Mouse (Mus musculus) heart, postnatal 0 days (tissue): ENCODE results near the gene Nova2.

Experiments used
- CTCF ChIP-seq: IDR thresholded peaks from 2 replicates; pipeline ENCODE4 v1.5.1; 2016; ENCODE audit warnings: antibody characterized with exemption, control low read depth, low read depth
- EP300 ChIP-seq: IDR thresholded peaks from 2 replicates; pipeline ENCODE4 v1.6.1; 2016; ENCODE audit warnings: antibody characterized with exemption, low read depth

- TF ChIP-seq CTCF (no peak), EP300 (no peak)
Observed at GRCm38 (mm10) chr7:18916254-18916653, 9.4 kb upstream of the Nova2 start.
